Mouse (Mus musculus) hindlimb bud, embryonic 11.5 days (tissue): ENCODE results near the gene Fryl.

Experiments
- DNase-seq: peaks from one replicate; pipeline ENCODE4 v3.0.0-alpha.2; 2012; ENCODE audit warnings: low read depth, low spot score; ENCODE audit errors: extremely low spot score

Fryl gene

DNA sequence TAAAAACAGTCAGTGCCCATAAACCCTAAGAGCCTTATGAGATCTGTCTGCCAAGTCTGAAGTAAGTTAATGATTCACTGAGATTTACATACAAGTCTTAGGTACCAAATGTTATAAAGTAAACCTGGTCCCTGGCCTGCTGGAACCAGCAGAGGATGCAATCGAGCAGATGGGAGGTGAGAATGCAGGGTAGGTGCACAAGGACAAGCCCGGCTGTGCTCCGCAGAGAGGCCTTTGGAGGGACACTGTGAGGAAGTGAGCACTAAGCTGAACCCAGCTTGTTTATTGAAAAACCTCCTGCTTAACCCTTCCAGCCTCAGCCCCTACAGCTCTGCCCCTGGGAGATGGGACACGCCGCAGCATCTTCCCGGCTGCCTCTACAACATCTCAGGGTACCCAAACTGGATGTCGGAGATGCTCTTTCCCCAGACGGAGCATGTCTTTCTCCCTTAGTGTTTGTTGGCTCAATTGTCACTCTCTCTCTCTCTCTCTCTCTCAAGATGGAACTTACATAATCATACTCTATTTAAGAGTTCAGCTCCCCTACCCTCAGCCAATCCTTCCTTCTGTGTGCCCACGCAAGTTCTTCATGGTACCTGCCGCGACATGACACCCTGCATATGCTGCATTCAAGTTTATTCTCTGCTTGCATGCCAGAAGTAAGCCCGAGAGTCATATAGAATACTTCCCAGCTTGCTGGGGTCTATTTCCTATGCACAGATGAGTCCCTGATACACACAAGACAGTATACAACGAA is 136.3 kb downstream of the Fryl start:
- DNase-seq: no peak

DNA sequence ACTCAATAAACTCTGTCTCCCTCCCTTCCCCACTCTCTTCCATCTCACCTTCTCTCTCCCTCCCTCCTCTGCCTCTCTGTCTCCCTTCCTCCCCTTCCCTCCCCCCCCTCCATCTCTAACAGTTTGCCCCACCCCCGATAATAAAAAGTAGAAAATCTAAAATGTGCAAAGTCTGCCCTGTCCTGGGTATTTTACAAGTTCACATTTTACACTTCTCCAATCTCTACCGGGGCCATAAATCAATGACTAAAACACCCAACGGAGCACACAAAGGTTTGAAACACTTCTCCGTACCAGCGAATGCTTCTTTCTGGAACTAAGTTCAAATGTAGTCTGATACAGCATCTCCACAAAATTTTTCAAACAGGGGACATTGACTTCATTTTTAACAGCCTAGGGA is 136.9 kb downstream of the Fryl start:
- peak; percentile 12 for DNase-seq

DNA sequence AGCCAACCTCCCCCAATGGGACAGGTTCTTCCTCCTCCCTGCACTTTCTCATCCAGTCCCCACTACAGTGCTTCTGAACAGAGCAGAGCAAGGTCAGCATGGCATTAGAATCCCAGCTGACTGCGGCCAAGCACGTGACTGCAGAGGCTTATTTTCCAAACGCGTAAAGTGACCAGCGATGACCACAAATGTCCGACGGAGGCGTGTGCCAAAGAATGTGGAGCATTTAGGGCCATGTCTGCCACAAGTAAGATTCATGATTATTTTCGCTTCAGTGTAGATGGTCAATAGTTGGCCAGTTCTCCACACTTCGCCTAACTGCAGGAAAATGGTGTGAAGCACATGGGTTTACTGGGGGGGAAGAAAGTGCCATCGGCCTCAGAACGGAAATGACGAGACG is 137.6 kb downstream of the Fryl start:
- no peak for DNase-seq

DNA sequence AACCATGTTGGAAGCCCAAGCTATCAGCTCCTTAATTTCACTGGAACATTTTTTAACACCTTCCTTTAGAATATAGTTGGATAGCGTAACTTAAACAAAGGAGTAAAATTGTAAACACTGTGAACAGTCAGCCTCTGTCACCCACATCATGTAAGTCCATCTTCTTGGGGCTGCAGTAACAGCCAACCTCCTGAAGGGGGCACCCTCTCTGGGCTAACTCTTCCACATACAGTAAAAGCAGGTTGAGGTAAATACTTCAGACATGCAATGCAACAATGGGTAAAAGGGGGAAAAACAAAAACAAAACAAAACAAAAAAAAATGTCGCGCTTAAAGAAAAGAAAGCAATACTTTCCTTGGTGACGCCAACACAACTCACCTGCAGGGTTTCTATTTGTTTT is 141.5 kb downstream of the Fryl start:
- no peak for DNase-seq

DNA sequence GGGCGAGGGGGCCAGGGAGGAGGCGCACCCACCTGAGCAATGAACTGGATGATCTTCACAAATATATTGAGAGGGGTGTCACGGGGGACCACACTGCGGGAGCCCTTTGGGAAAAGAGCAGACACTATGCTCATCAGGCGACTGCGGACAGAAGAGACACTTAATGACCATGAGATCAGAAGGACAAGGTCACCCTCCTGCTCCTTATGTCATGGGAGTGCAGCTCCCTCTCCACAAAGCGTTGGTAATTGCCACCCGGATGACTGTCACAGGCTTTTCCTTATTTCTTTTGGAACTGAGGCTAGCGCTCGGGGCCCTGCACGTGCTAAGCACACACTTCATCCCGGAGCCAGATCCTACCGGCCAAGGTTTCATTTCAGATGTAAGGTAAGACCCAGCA is 144.1 kb downstream of the Fryl start:
- DNase-seq: no peak

DNA sequence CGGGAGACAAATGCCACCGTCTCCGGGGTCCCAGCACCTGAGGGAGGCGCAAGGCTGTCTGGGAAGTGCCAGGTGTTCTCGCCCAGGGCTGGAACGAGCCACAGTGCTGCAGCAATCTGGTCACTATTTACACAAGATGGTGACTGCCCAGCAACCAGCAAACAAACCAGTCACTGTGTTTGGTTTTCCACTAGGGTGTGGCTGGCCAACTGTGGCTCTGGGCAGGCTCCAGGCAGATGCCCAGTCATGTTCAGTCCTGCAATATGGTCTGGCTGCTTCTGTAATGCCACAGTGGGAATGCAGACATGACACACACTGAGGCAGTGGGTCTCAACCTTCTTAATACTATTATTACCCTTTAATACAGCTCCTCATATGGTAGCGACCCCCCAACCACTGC is 152.8 kb downstream of the Fryl start:
- no peak for DNase-seq

DNA sequence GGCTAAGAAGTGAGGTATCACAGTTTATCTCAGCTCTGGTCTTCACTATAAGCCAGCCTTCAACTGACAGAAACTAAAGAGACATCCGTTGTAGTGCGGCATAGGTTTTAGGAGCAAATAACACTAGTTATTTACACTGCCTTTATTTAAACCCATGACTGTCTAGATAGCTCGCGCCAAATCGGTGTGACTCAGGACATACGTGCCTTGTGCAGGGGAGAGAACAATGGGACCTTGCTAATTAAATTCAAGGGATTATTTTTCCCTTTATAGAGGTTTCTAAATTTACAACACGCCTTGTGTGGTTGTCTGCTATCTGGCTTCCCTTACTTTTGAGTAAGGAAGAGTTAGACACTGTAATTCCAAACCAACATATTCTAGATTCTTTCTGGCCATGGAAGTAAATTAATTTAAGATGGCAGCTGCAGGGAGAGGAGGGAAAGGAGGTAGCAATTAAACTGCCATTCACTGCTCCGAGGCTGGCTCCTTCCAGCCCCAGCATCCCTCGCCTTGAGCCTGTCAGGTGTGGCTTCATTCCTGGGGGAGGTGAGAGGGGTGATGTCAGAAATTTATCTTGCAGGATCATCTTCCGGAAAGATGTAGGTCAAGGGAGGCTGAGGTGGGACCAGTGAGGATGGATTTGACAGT is 154.0 kb downstream of the Fryl start:
- DNase-seq: no peak

DNA sequence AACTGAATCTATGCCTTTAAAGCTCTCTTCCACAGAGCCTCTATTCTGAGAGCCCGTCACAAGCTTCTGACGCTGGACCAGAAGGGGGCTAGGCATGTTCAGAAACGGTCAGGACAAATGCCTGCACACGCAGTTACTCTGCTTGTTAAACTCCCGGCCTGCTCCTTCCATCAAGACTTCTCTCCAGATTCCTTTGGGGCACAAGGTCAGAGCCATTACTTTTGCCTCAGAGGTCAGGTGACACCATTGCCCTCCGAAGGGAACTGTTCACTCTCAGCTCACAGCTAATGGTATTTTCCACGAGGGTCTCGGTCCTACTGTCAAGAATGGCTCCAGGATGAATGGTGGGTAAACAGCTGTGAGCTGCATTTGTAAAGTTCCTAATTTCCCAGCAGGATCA is 164.2 kb downstream of the Fryl start:
- peak; percentile 26 for DNase-seq

DNA sequence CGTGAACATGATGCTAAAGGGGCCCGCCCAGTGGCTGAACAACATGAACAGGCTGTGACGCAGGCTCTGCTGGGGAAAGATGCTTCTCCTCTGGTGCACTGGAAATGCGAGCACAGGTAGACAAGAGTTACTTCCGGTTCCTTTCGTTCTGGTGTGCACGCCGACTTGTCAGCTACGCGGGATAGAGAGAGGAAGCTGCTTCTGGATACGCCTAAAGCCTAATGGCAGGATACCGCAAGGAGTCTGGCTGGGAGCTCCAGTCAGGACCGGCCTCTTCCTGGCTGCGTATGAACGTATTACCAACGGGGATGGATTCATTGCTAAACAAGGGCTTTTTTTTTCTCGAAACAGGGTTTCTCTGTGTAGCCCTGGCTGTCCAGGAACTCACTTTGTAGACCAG is 167.3 kb downstream of the Fryl start:
- DNase-seq: no peak

DNA sequence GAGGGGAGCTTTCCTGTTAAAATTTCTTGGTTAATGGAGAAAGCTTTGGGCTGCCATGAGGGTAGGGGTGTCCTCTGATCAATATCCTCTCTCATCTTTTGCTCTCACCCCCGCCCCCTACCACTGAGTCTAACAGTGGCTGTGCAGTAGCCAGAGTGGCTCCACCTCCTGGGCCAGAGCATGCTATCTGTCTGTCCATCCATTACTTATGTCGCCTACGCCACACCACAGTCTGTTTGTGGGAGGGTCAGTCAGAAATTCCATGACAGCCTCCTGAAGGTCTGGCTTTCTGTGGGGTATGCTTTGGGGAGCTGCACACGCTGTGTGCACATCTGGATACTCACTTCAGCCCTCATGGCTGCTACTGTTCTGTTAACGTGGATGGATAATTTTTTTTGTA is 174.9 kb downstream of the Fryl start:
- no peak for DNase-seq

DNA sequence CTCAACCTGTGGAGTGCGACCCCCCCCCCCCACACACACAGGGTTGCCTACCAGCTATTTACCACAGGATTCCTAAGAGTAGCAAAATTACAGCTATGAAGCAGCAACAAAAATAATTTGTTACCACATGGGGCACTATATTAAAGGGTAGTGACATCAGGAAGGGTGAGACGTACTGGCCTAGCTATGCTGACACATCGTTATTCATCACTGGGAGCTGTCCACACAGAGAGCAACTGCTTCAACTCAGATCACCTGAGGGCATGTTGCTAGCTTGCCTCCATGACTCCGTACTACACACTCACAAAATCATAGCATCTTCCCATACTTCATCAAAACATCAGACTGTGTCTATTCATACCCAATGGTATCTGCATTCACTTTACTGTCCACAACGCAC is 176.6 kb downstream of the Fryl start:
- no peak for DNase-seq

DNA sequence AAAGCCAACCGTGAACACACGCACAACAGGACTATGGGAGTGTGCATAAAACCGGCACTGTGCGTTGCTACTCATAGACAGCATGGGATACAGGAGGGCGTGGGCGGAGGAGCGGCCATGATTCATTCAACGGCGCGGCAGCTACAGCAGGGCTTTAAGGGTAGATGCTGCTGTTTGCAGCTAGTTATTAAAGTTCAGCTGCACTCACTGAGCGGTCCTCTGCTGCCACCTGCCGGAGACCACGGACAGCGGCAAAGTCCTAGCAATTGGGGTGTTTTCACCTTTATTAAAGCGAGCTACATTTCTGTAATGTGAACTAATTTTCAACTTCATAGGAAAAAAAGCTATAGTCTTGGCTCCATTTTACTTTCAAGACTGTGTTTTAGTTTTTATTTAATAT is 185.1 kb downstream of the Fryl start:
- peak; percentile 44 for DNase-seq

DNA sequence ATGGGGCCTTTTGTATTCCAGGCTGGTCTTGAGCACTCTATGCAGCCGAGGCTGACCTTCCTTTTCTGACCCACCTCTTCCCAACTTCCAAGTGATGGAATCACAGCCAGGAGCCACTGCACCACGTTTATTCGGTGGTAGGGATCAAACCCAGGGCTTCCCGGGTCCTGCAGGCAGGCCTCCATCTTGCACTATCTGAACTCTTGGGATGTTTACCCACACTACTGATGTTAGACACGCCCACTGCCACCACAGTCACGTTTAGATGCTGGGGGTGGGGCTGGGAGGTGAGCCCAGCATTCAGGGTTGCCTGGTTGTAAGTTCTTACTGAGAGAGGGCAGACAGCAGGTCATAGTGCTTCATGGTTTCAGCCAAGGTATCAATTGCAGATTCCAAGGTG is 189.5 kb downstream of the Fryl start:
- no peak for DNase-seq

DNA sequence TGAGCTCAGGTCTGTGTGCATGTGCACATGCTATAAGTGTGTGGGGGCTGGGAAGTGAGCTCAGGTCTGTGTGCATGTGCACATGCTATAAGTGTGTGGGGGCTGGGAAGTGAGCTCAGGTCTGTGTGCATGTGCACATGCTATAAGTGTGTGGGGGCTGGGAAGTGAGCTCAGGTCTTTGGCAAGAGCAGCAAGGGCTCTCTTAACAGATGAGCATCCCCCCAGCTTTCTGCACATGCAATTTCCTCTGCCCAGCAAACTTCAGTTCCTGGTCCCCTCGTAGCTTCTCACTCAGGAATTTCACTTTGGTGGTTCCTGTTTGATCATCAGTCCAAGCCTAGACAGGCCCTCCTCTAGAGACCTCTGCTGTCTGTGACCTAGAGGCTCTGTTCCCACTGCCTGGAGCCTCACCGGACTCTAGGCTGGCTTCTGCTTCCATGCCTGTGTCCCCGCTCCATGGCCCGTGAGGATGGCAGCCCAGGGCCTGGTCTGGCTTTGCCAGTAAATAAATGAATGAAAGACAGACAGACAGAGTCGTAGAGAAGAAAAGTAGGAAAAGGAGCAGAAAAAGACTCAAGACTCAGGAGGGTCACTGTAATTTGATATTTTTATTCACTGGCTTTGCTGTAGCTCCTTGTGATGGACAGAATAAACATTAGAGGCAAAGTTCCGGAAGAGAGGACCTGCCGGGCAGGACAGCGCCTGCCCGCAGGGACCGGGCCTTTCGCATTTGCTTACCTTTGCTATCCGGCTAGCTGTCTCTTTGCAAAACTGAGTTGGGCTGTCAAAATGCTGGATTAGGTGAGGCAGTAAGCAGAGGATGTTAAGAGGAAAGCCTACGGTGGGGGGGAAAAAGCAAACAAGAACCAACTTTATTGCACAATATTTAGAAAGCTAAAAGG is 192.4 kb downstream of the Fryl start:
- DNase-seq: no peak

DNA sequence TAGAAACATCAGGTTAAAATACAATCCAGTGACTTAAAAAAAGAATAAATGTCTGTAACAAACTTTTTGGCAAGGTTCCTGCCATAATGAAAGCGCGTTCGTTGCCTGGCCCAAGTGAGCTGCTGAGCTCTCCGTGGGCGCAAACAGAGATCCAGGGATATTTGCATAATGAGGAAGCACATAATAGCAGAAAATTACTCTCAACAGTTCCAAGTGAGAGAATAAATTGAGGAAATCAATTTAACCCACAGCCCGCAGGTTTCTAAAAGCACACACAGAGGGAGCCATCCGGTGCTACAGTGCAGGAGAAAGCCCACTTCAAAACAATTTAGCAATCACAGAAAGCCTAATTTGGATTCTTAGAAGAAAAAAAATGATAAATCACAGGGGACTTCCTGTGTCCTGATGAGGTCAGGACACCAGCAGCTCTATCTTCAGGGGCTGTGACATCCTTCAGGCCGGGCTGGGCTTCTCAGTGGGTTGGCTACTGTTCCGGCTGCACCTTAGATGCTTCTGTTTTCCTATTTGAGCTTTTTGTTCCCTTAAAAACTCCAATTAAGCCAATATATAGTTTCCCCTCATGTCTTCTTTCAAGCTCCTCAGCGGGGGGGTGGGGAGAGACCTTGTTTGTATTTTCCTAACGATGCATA is 194.8 kb downstream of the Fryl start:
- DNase-seq: no peak

DNA sequence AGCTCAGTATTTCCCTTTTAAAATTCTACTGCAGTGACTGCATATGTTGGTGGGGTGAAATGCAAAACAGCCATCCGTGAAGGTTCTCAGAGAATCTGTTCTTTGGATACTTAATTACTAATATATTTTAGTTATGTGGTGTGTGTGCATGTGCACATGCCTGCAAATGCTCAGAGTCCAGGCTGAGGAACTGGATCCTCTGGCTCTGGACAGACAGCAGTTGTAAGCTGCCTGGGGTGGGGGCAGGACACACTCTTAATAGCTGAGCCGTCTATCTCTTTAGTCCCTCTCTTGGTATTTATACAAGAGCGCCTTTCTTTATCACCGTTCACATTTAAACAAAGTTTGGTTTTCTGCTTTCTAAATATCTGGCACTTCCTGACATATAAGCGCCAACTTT is 199.5 kb downstream of the Fryl start:
- no peak for DNase-seq

DNA sequence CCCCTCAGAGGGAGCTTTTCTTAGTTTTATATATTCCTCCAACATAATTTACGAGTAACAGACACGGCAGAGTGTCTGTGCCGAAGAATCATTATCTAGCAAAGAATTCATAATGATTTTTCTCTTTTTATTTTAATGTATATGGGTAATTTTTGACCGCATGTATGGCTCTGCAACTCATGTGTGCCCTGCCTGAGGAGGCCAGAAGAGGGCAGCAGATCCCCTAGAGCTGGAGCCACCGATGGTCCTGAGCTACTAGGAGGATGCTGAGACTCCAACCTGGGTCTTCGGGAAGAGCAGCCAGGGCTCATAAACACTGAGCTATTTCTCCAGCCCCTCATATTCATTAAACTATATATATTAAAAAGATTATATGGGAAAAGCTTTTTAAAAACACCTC is 200.0 kb downstream of the Fryl start:
- no peak for DNase-seq

DNA sequence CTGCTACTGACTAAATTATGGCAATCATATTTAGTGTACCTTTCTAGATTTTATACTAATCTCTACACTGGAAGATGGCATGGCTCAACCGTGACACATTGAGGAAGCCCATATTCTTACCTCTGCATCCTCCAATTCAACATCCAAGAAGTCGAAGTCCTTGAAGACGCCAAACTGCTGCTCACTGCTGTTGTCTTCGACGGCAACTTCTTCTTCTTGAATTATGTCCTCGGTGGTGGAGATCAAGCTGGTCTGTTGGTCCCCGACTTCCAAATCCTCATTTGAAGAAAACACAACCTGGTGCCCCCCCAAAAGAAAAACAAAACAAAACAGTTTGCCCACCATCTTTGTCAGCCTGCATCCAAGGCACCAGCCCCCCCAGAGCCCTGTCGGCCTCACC is 202.5 kb downstream of the Fryl start:
- no peak for DNase-seq

DNA sequence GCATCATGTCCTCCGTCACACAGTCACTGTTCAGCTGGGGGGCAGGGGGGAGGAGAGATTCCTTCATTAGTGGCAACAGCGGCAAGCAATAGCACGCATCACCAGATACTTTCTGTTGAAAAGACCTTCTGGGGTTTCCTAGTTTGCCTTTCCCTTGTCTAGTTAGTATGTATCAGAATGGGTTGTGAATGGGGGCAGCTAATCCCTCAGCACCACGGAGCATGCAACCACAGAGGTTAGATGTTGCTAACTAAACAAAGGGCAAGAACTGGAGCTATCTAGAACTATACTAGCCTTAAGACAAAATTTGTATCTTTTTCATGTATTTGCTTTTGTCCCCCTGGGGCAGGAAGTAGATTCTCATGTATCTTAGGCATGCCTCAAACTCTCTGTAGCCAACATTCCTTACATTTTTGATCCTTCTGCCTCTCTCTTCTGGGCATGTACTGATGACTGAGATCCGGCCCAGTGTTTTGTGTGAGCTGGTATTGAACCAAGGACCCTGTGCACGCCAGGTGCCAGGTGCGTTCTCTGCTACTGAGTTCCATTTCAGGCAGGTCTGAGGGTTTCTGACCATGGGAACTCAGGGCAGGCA is 208.7 kb downstream of the Fryl start:
- no peak for DNase-seq

DNA sequence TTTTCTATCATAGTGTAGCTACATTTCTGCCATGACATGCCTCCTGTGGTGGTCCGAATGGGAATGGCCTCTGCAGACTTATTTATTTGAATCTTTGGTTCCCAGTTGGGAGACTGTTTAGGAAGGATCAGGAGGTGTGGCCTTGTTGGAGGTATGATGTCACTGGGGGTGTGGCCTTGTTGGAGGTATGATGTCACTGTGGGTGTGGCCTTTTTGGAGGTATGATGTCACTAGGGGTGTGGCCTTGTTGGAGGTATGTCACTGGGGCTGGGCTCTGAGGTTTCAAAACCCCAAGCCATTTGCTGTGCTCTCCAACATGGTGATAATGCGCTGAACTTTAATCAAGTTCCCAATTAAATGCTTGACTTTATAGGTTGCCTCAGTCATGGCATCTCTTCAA is 212.4 kb downstream of the Fryl start:
- no peak for DNase-seq

DNA sequence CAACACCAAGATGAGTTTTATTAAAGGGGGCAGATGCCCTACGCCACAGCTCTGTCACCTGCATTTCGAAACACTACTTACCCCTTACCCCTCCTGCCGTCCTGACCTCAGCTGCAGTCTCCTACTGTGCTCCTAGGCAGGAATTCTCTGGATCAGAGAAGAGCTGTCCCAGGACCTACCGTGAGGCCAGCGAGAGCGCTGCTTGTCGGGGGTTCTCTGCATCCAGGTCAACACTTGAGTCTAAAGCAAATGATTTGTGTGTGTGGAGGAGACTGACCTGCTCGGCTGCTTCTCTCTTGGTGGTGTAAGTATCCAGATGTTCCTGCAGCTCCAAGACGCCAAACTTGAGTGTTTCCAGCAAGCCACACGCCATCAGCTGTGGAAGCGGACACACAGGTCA is 223.9 kb downstream of the Fryl start:
- no peak for DNase-seq
